Mouse (Mus musculus) hindbrain, embryonic 13.5 days (tissue): ENCODE results near the gene Bet1l. TPM values are rescaled to one million over a fixed set of nuclear protein-coding genes. Genes with fewer than 3 reads are reported as not detected.
"Not testable (repeated sequence)": the region's sequence is repeated elsewhere in the genome, so short reads cannot be mapped to it uniquely, and the experiment has no call there.

Source experiments
- ATAC-seq: fragments of 200-750 bp; cut with Nextera tagmentation; 2 replicates; pipeline ENCODE4 v1.8.0; 2017; ENCODE audit warnings: moderate TSS enrichment; ENCODE audit not compliant: low FRiP score
- H3K27ac ChIP-seq: fragments of 300-500 bp; sonication (generic); 2 replicates; pipeline ENCODE4 v1.5.1; 2015; ENCODE audit warnings: inconsistent platforms, mild to moderate bottlenecking, moderate library complexity
- H3K27me3 ChIP-seq: fragments of 300-500 bp; sonication (generic); 2 replicates; pipeline ENCODE4 v1.6.1; 2015; ENCODE audit warnings: mild to moderate bottlenecking, inconsistent platforms
- H3K36me3 ChIP-seq: fragments of 300-500 bp; sonication (generic); 2 replicates; pipeline ENCODE4 v1.6.1; 2015; ENCODE audit warnings: mild to moderate bottlenecking, inconsistent platforms
- H3K4me1 ChIP-seq: fragments of 300-500 bp; sonication (generic); replicated peaks from 2 replicates; pipeline ENCODE4 v1.6.1; 2015; ENCODE audit warnings: inconsistent platforms
- H3K4me2 ChIP-seq: fragments of 300-500 bp; sonication (generic); 2 replicates; pipeline ENCODE4 v1.6.1; 2015; ENCODE audit warnings: inconsistent platforms, mild to moderate bottlenecking, moderate library complexity
- H3K4me3 ChIP-seq: fragments of 300-500 bp; sonication (generic); 2 replicates; pipeline ENCODE4 v1.5.1; 2015; ENCODE audit warnings: mild to moderate bottlenecking, inconsistent platforms
- H3K9ac ChIP-seq: fragments of 300-500 bp; sonication (generic); 2 replicates; pipeline ENCODE4 v1.6.1; 2015; ENCODE audit warnings: mild to moderate bottlenecking, inconsistent platforms
- H3K9me3 ChIP-seq: fragments of 300-500 bp; sonication (generic); 2 replicates; pipeline ENCODE4 v1.6.1; 2016; ENCODE audit warnings: inconsistent platforms
- WGBS: fragments of 180-500 bp; shearing (Covaris S2); methylation state at CpG from one replicate; pipeline ENCODE4 v1.1.7; 2015; 5-methylcytosine and 5-hydroxymethylcytosine counted together
- polyA plus RNA-seq: library from polyadenylated mRNA; unstranded; fragments of >200 nt; fragmentation: Nextera tagmentation; extraction: Ambion mirVana; gene quantifications from 2 replicates; pipeline ENCODE4 v1.2.1, GENCODE M21; 2015

The Bet1l gene
- 43.3 and 44.0 TPM in 2 replicates for polyA plus RNA-seq

GRCm38 (mm10) chr7:140857550-140858505 is at the start of gene Bet1l:
TSS of gene Bet1l (minus strand) at chr7:140857577.
- peak within 1 kb of the TSS; percentile 85 for H3K4me3 ChIP-seq
- no peaks in the 10 kb centered on the region for H3K9me3 ChIP-seq
- peak; percentile 53 for ATAC-seq
- H3K36me3 ChIP-seq = peaks cover 62% of the 10 kb centered on the region
- peaks cover 39% of the 10 kb centered on the region for H3K4me1 ChIP-seq
- peak within 1 kb of the TSS; percentile 87 for H3K9ac ChIP-seq
- H3K27me3 ChIP-seq = no peaks in the 10 kb centered on the region
- 42% methylated on average over 40 of the region's 40 CpGs for WGBS
- H3K4me2 ChIP-seq = peak within 1 kb of the TSS; percentile 98
- peak within 1 kb of the TSS; percentile 94 for H3K27ac ChIP-seq

DNA sequence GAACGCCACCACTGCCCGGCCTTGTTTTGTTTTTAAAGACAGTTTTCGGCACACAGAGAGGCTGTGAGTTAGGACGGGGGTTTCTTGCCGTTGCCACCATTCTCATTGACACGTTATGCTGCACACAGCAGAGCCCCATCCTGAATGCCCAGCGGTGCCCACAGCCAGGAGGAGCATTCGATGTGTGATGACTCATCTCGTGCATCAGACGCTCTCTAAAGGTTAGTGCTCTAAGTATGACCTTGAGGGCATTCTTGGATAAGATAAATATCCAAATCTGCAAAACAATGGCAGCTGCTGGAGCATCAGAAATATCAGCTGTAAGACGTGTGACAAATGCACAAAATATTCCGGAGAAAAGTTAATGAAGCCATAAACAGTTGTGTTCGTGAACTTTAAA is 49.8 kb upstream of the Bet1l start:
- no peak overlapping the region for H3K9ac ChIP-seq
- no peak for ATAC-seq
- H3K9me3 ChIP-seq = no peaks in the 10 kb centered on the region
- no peaks in the 10 kb centered on the region for H3K36me3 ChIP-seq
- H3K4me2 ChIP-seq = no peak overlapping the region
- no peak overlapping the region for H3K27ac ChIP-seq
- H3K4me1 ChIP-seq = peaks cover 12% of the 10 kb centered on the region
- H3K4me3 ChIP-seq = no peak overlapping the region
- 83% methylated on average over 13 of the region's 13 CpGs for WGBS
- no peaks in the 10 kb centered on the region for H3K27me3 ChIP-seq

- Histone ChIP-seq H3K4me3 (no peak overlapping the region), H3K4me2 (no peak overlapping the region), H3K36me3 (peaks cover 6% of the 10 kb centered on the region; the same call in 1 of the 2 replicates), H3K27me3 (no peaks in the 10 kb centered on the region), H3K4me1 (peaks cover 12% of the 10 kb centered on the region), H3K27ac (no peak overlapping the region), H3K9me3 (no peaks in the 10 kb centered on the region), H3K9ac (no peak overlapping the region)
- no peak for ATAC-seq
- WGBS = 88% methylated on average over 2 of the region's 2 CpGs
Measured at GRCm38 (mm10) chr7:140905642-140906081, 48.3 kb upstream of the Bet1l start.

GRCm38 (mm10) chr7:140903212-140903611 is 45.8 kb upstream of the Bet1l start:
- H3K27ac ChIP-seq = no peak overlapping the region
- 26% methylated on average over 13 of the region's 13 CpGs for WGBS
- no peaks in the 10 kb centered on the region for H3K9me3 ChIP-seq
- peak overlapping the region; percentile 35; the same call in 1 of the 2 replicates for H3K9ac ChIP-seq
- peaks cover 27% of the 10 kb centered on the region for H3K36me3 ChIP-seq
- no peak overlapping the region for H3K4me2 ChIP-seq
- H3K4me3 ChIP-seq = no peak overlapping the region
- peak; percentile 54 for ATAC-seq
- peaks cover 8% of the 10 kb centered on the region for H3K4me1 ChIP-seq
- no peaks in the 10 kb centered on the region for H3K27me3 ChIP-seq

DNA sequence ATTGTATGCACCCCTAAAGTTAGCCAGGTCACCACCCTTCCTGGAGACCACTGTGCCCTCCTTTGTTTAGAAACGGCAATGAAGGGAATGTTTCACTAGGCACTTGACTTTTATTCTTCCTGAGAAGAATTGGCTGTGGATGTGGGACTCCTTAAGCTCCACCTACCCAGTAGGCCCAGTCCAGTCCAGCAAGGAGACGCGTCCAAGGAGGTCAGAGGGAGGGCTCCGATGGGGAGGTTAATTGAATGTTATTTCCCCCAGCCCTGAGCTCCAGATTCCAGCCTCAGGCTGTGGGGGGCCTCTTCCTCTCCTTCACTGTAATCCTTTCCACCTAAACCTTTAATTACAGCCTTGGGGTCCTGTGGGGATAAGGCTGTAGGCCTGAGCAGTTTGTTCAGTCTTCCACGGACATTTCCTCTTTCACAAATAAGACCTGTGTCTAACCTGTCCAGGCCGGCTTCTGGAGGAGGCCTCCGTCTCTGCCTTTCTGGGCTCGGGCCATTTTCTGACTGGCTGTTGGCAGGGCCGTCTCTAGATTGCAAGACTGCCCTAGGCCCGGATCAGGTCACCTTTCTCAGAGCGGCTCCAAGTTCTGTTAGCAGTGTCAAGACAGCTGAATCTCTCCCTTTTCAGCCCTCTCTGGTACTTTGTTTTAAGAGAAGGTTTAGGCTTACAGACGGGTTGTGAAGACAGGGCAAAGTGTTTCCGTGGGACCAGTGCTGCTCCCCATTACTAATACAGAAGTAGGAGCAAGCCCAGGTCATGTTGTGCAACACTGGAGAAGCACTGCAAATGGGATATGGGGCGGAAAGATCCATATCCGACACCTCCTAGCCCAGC is 44.9 kb upstream of the Bet1l start:
- no peak overlapping the region for H3K27ac ChIP-seq
- 81% methylated on average over 15 of the region's 15 CpGs for WGBS
- H3K4me2 ChIP-seq = no peak overlapping the region
- H3K4me3 ChIP-seq = no peak overlapping the region
- peaks cover 8% of the 10 kb centered on the region for H3K4me1 ChIP-seq
- no peak for ATAC-seq
- no peaks in the 10 kb centered on the region for H3K27me3 ChIP-seq
- H3K36me3 ChIP-seq = peaks cover 37% of the 10 kb centered on the region
- 0 out of 2 replicates have a peak overlapping the region, but pooled peaks have one; percentile 6 for H3K9ac ChIP-seq
- no peaks in the 10 kb centered on the region for H3K9me3 ChIP-seq

DNA sequence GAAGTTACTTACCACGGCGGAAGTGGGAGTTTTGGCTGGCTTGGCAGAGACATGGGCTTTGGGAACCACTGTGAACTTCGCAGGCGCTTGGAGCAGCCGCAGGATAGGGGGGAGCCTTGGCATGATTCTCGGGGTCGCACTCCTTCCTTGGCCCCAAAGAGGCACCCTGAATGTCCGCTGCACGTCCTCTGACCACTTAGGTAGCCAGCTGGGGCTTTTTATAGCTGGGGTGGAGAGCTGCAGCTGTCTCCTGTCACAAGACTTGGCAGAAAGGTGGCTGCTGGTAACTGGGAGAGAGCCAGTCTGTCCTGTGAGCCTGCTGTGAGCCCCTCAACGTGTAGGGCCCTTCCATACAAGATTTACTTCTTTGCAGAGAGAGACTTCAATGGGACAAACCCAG is 42.8 kb upstream of the Bet1l start, which contains the start of gene Cox8b:
Cox8b (minus strand) TSS at position 227 of the 400 bp plus-strand sequence.
- peaks cover 8% of the 10 kb centered on the region for H3K4me1 ChIP-seq
- H3K9me3 ChIP-seq = no peaks in the 10 kb centered on the region
- H3K9ac ChIP-seq = no peak within 1 kb of the TSS
- H3K27me3 ChIP-seq = no peaks in the 10 kb centered on the region
- H3K4me3 ChIP-seq = no peak within 1 kb of the TSS
- peaks cover 55% of the 10 kb centered on the region for H3K36me3 ChIP-seq
- no peak within 1 kb of the TSS for H3K27ac ChIP-seq
- H3K4me2 ChIP-seq = no peak within 1 kb of the TSS
- WGBS = 80% methylated on average over 10 of the region's 10 CpGs
- ATAC-seq = no peak

GRCm38 (mm10) chr7:140899121-140899520 is 41.7 kb upstream of the Bet1l start:
- ATAC-seq = no peak
- Histone ChIP-seq H3K4me1 (peaks cover 8% of the 10 kb centered on the region), H3K4me2 (no peak overlapping the region), H3K9me3 (no peaks in the 10 kb centered on the region), H3K4me3 (no peak overlapping the region), H3K9ac (no peak overlapping the region), H3K27me3 (no peaks in the 10 kb centered on the region), H3K27ac (no peak overlapping the region), H3K36me3 (peaks cover 66% of the 10 kb centered on the region)
- WGBS = 75% methylated on average over 3 of the region's 3 CpGs

DNA sequence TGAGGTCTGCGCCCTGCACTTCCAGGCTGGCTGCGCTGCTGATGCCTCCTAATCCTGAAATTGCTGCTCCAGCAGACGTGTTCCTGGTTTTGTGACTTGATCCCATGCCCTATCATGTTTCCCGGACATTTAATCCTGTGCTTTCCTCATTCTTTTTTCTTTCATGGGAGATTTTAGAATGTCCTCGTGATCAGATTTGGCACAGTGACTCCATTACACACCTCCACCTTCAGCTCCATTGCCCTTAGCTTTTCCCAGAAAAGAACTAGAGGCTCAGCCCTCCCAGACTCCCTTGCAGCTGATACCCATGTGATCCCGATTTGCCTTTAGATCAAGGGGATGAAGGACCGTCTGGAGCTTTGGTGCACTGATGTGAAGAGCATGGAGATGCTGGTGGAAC is 40.5 kb upstream of the Bet1l start:
- Histone ChIP-seq H3K36me3 (peaks cover 75% of the 10 kb centered on the region), H3K27ac (no peak overlapping the region), H3K9me3 (no peaks in the 10 kb centered on the region), H3K4me2 (no peak overlapping the region), H3K4me1 (peaks cover 1% of the 10 kb centered on the region), H3K4me3 (no peak overlapping the region), H3K27me3 (no peaks in the 10 kb centered on the region), H3K9ac (no peak overlapping the region)
- WGBS = 90% methylated on average over 7 of the region's 7 CpGs
- ATAC-seq = no peak

- ATAC-seq = no peak
- H3K4me2 ChIP-seq = no peak overlapping the region
- H3K27ac ChIP-seq = no peak overlapping the region
- no peak overlapping the region for H3K4me3 ChIP-seq
- no peaks in the 10 kb centered on the region for H3K9me3 ChIP-seq
- H3K36me3 ChIP-seq = peaks cover 80% of the 10 kb centered on the region
- no peaks in the 10 kb centered on the region for H3K27me3 ChIP-seq
- H3K4me1 ChIP-seq = no peaks in the 10 kb centered on the region
- WGBS = 94% methylated on average over 3 of the region's 3 CpGs
- H3K9ac ChIP-seq = no peak overlapping the region
Measured at GRCm38 (mm10) chr7:140894611-140895010, 37.2 kb upstream of the Bet1l start.

- H3K36me3 ChIP-seq = peaks cover 80% of the 10 kb centered on the region
Measured at GRCm38 (mm10) chr7:140894031-140894430, 36.7 kb upstream of the Bet1l start.

GRCm38 (mm10) chr7:140890636-140891035 is 33.3 kb upstream of the Bet1l start:
- H3K9ac ChIP-seq, H3K4me2 ChIP-seq, H3K27me3 ChIP-seq, ATAC-seq, H3K27ac ChIP-seq, H3K4me3 ChIP-seq, H3K9me3 ChIP-seq, H3K4me1 ChIP-seq: not testable (repeated sequence)
- peaks cover 79% of the 10 kb centered on the region for H3K36me3 ChIP-seq
- whole genome bisulfite sequencing = 96% methylated on average over 16 of the region's 16 CpGs

More at GRCm38 (mm10) chr7:140894031-140894430, 36.7 kb upstream of the Bet1l start:
- ATAC-seq = no peak
- 93% methylated on average over 7 of the region's 7 CpGs for WGBS
- Histone ChIP-seq H3K27me3 (no peaks in the 10 kb centered on the region), H3K9ac (no peak overlapping the region), H3K9me3 (no peaks in the 10 kb centered on the region), H3K4me1 (no peaks in the 10 kb centered on the region), H3K27ac (no peak overlapping the region), H3K4me3 (no peak overlapping the region), H3K4me2 (no peak overlapping the region)

- H3K4me3 ChIP-seq = peak overlapping the region; percentile 94
- H3K27me3 ChIP-seq = no peaks in the 10 kb centered on the region
- H3K36me3 ChIP-seq = peaks cover 29% of the 10 kb centered on the region
- peak overlapping the region; percentile 89 for H3K27ac ChIP-seq
- WGBS = 0% methylated on average over 12 of the region's 12 CpGs
- peak overlapping the region; percentile 88 for H3K9ac ChIP-seq
- ATAC-seq = peak; percentile 70
- no peaks in the 10 kb centered on the region for H3K9me3 ChIP-seq
- peak overlapping the region; percentile 75 for H3K4me2 ChIP-seq
- H3K4me1 ChIP-seq = peaks cover 19% of the 10 kb centered on the region
Measured at GRCm38 (mm10) chr7:140882469-140882803, 25.1 kb upstream of the Bet1l start.
